Mouse (Mus musculus): ENCODE data around the gene Lhx8. TPM values are rescaled to one million over a fixed set of nuclear protein-coding genes. Genes with fewer than 3 reads are reported as not detected.

Lhx8 gene
- total and polyA plus RNA-seq, 3 experiments, result not detected

DNA sequence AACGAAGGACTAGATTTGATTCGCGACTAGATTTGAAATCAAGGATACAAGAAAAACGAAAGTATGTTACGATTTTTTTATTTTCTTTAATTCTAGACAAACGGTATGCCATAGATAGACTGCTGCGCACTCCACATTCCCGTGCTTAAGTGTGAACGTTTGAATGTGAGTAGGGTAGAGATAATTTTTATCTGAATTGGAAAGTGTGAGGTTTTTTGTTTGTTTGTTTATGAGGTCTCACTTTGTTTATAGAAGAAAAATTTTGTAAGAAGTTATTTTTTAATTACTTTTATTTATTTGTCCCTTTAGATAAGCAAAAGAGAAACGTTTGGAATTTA lies 513 bp upstream of the Lhx8 start:
- H3K79me2 ChIP-seq (ENCODE audit: control insufficient read depth, insufficient read depth, low read length, poor library complexity), result no peaks in the 10 kb centered on the region
- no peak overlapping the region for H3K9ac ChIP-seq (ENCODE audit: control insufficient read depth, low read depth, low read length, poor library complexity, severe bottlenecking)
- no peaks in the 10 kb centered on the region for H3K27me3 ChIP-seq (ENCODE audit: control insufficient read depth in 1 of 2, insufficient read depth in 2 of 2, low read length in 2 of 2)
- H3K4me1 ChIP-seq (ENCODE audit: control insufficient read depth in 1 of 2, insufficient read depth in 2 of 2, low read length in 2 of 2), result no peaks in the 10 kb centered on the region
- TF ChIP-seq TBP (IDR thresholded peaks at IDR 0.05; ENCODE audit: low read depth, low read length), result no peak
- DNase-seq (ENCODE audit: low read depth, low spot score), result no peak
- no peaks in the 10 kb centered on the region for H3K36me3 ChIP-seq (ENCODE audit: control insufficient read depth in 1 of 2, insufficient read depth in 2 of 2, low read length in 2 of 2)
- no peak overlapping the region for H3K27ac ChIP-seq (ENCODE audit: control insufficient read depth, low read depth, low read length)
- H3K4me3 ChIP-seq (ENCODE audit: control insufficient read depth in 1 of 2, insufficient read depth in 1 of 2, low read depth in 2 of 2, low read length in 2 of 2), result no peak overlapping the region
- H3K9me3 ChIP-seq (replicated peaks; ENCODE audit: insufficient read depth, low read length), result no peaks in the 10 kb centered on the region

DNA sequence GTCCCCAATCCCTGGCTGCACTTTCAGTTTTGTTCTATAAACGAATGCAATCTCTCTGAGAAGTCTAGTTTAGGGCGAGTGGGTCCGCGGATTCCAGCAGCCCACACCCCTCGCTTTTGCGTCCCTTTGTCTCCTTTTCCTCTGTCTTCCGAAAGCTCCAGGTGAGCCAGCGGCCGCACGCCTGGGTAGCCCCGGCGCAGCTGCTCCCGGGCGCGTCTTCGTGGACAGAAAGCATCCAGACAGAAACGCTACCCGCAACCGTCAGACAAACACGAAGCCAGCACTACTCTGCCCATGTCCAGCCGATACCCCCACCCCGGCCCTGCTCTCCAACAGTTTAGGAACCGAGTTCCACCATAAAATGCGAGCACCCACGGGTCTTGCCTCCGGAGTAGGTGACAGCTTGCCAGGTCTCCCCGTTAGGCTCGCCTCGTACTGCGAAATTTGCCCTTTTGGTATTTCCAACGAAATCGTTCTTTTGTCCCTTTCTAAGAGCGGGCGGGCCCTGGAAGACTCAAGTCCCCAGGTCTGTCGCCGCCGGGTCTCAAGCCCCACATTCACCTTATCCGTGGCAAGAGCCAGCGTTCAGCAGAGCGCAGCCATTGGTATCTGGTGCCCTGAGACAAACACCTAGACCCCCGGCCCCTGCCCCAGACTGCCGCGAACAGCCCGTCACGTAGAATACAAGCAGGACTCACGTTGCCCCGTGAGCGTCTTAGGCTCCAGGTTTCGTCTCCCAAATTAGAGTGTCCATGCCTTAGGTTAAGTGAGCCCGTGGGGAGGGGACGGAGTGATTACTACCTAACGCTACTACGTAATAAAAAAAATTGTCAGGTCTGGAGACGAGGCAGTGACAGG lies 907 bp downstream of the Lhx8 start:
- DNase-seq (ENCODE audit: low read depth, low spot score), result no peak
- Histone ChIP-seq H3K27ac (ENCODE audit: control insufficient read depth, low read depth, low read length) (no peak overlapping the region), H3K36me3 (ENCODE audit: control insufficient read depth in 1 of 2, insufficient read depth in 2 of 2, low read length in 2 of 2) (no peaks in the 10 kb centered on the region), H3K4me1 (ENCODE audit: control insufficient read depth in 1 of 2, insufficient read depth in 2 of 2, low read length in 2 of 2) (no peaks in the 10 kb centered on the region), H3K9me3 (replicated peaks; ENCODE audit: insufficient read depth, low read length) (no peaks in the 10 kb centered on the region), H3K27me3 (ENCODE audit: control insufficient read depth in 1 of 2, insufficient read depth in 2 of 2, low read length in 2 of 2) (no peaks in the 10 kb centered on the region), H3K4me3 (ENCODE audit: control insufficient read depth in 1 of 2, insufficient read depth in 1 of 2, low read depth in 2 of 2, low read length in 2 of 2) (no peak overlapping the region), H3K79me2 (ENCODE audit: control insufficient read depth, insufficient read depth, low read length, poor library complexity) (no peaks in the 10 kb centered on the region), H3K9ac (ENCODE audit: control insufficient read depth, low read depth, low read length, poor library complexity, severe bottlenecking) (no peak overlapping the region)
- no peak for TF ChIP-seq RAD21 (IDR thresholded peaks at IDR 0.05; ENCODE audit: low read depth, low read length)

DNA sequence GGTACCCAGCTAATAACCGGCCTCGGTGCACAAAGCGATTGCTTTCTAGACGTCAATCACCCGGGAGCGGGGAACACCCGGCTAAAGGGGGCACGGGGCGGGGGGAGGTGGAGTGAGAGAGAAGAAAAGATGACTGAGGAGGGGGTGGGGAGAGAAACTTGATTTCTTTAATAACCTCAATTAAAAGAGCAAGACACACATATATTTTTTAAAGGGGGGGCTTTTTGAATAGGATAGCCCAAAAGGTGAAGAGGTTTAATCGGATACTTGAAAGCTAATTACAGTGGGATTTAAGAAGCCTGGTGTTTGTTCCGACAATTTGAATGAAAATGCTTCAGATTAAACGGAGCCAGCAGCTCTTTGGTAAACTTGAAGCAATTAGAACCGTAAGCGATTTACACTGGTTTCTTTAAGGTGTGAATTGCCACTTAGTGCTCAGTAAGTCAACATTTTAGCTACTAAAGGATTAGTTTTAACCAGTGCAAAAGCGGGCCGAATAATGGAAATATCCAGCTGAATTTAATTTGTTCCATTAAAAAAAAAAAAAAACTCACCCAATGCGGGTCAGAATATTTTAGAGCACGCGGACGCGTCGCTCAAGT lies 1.6 kb downstream of the Lhx8 start:
- Histone ChIP-seq H3K27me3 (ENCODE audit: control insufficient read depth in 1 of 2, insufficient read depth in 2 of 2, low read length in 2 of 2) (no peaks in the 10 kb centered on the region), H3K4me1 (ENCODE audit: control insufficient read depth in 1 of 2, insufficient read depth in 2 of 2, low read length in 2 of 2) (no peaks in the 10 kb centered on the region), H3K9me3 (replicated peaks; ENCODE audit: insufficient read depth, low read length) (no peaks in the 10 kb centered on the region), H3K36me3 (ENCODE audit: control insufficient read depth in 1 of 2, insufficient read depth in 2 of 2, low read length in 2 of 2) (no peaks in the 10 kb centered on the region), H3K4me3 (ENCODE audit: control insufficient read depth in 1 of 2, insufficient read depth in 1 of 2, low read depth in 2 of 2, low read length in 2 of 2) (no peak overlapping the region), H3K9ac (ENCODE audit: control insufficient read depth, low read depth, low read length, poor library complexity, severe bottlenecking) (no peak overlapping the region), H3K27ac (ENCODE audit: control insufficient read depth, low read depth, low read length) (no peak overlapping the region), H3K79me2 (ENCODE audit: control insufficient read depth, insufficient read depth, low read length, poor library complexity) (no peaks in the 10 kb centered on the region)
- TF ChIP-seq TBP (IDR thresholded peaks at IDR 0.05; ENCODE audit: low read depth, low read length), result no peak
- no peak for TF ChIP-seq MYB (IDR thresholded peaks at IDR 0.05; ENCODE audit: low read depth, low read length)
- TF ChIP-seq USF1 (IDR thresholded peaks at IDR 0.05; ENCODE audit: low read depth, low read length), result no peak
- no peak for TF ChIP-seq SMC3 (IDR thresholded peaks at IDR 0.05; ENCODE audit: low read depth, low read length)
- no peak for TF ChIP-seq MAX (IDR thresholded peaks at IDR 0.05; ENCODE audit: low read length)
- no peak for TF ChIP-seq CHD1 (IDR thresholded peaks at IDR 0.05; ENCODE audit: low read depth, low read length)
- TF ChIP-seq MXI1 (IDR thresholded peaks at IDR 0.05; ENCODE audit: low read depth, low read length), result no peak
- no peak for TF ChIP-seq TAL1 (IDR thresholded peaks at IDR 0.05; ENCODE audit: low read length)
- no peak for TF ChIP-seq ELF1 (IDR thresholded peaks at IDR 0.05; ENCODE audit: low read depth, low read length)
- no peak for TF ChIP-seq HCFC1 (IDR thresholded peaks at IDR 0.05; ENCODE audit: low read depth, low read length)
- no peak for TF ChIP-seq JUND (IDR thresholded peaks at IDR 0.05; ENCODE audit: low read depth, low read length)
- TF ChIP-seq CTCF (IDR thresholded peaks at IDR 0.05 in 2 of 3, conservative IDR thresholded peaks at IDR 0.05 in 1 of 3; ENCODE audit: control insufficient read depth in 1 of 3, insufficient read depth in 1 of 3, low read depth in 2 of 3, low read length in 3 of 3, poor library complexity in 1 of 3, severe bottlenecking in 1 of 3), result no peak
- no peak for TF ChIP-seq MEF2A (IDR thresholded peaks at IDR 0.05; ENCODE audit: extremely low read depth, insufficient replicate concordance, low read depth, low read length, poor library complexity, severe bottlenecking)
- no peak for TF ChIP-seq E2F4 (IDR thresholded peaks at IDR 0.05; ENCODE audit: borderline replicate concordance, low read depth, low read length)
- TF ChIP-seq POLR2AphosphoS2 (IDR thresholded peaks at IDR 0.05; ENCODE audit: low read length), result no peak
- no peak for TF ChIP-seq RAD21 (IDR thresholded peaks at IDR 0.05; ENCODE audit: low read depth, low read length)
- TF ChIP-seq USF2 (IDR thresholded peaks at IDR 0.05; ENCODE audit: borderline replicate concordance in 1 of 2, insufficient read depth in 1 of 2, low read depth in 1 of 2, low read length in 2 of 2), result no peak
- no peak for TF ChIP-seq POLR2AphosphoS5 (IDR thresholded peaks at IDR 0.05; ENCODE audit: borderline replicate concordance, low read depth, low read length)
- DNase-seq (ENCODE audit: low read depth, low spot score), result no peak
